Mouse (Mus musculus) limb, embryonic 12.5 days (tissue): Measurements from ENCODE around the gene Syn3. TPM values are rescaled to one million over a fixed set of nuclear protein-coding genes. Genes with fewer than 3 reads are reported as not detected.

Experiments used
- ATAC-seq: fragments of 200-750 bp; cut with Nextera tagmentation; 2 replicates; pipeline ENCODE4 v1.8.0; 2017; ENCODE audit warnings: low read depth, moderate TSS enrichment; ENCODE audit not compliant: insufficient number of reproducible peaks, insufficient read depth, low FRiP score, low TSS enrichment
- H3K27ac ChIP-seq: fragments of 300-500 bp; sonication (generic); 2 replicates; pipeline ENCODE4 v1.5.1; 2016; ENCODE audit warnings: mild to moderate bottlenecking, moderate library complexity
- H3K27me3 ChIP-seq: fragments of 300-500 bp; sonication (generic); 2 replicates; pipeline ENCODE4 v1.6.1; 2016; ENCODE audit warnings: mild to moderate bottlenecking, moderate library complexity
- H3K36me3 ChIP-seq: fragments of 300-500 bp; sonication (generic); 2 replicates; pipeline ENCODE4 v1.6.1; 2016; ENCODE audit warnings: mild to moderate bottlenecking, moderate library complexity
- H3K4me1 ChIP-seq: fragments of 300-500 bp; sonication (generic); replicated peaks from 2 replicates; pipeline ENCODE4 v1.6.1; 2016
- H3K4me2 ChIP-seq: fragments of 300-500 bp; sonication (generic); 2 replicates; pipeline ENCODE4 v1.6.1; 2016; ENCODE audit warnings: mild to moderate bottlenecking, moderate library complexity
- H3K4me3 ChIP-seq: fragments of 300-500 bp; sonication (generic); replicated peaks from 2 replicates; pipeline ENCODE4 v1.5.1; 2016; ENCODE audit warnings: mild to moderate bottlenecking
- H3K9ac ChIP-seq: fragments of 300-500 bp; sonication (generic); replicated peaks from 2 replicates; pipeline ENCODE4 v1.6.1; 2016; ENCODE audit warnings: mild to moderate bottlenecking, moderate library complexity
- H3K9me3 ChIP-seq: fragments of 300-500 bp; sonication (generic); 2 replicates; pipeline ENCODE4 v1.6.1; 2016; ENCODE audit warnings: mild to moderate bottlenecking, moderate library complexity
- WGBS: fragments of 180-500 bp; shearing (Covaris S2); methylation state at CpG from one replicate; pipeline ENCODE4 v1.1.7; 2016; 5-methylcytosine and 5-hydroxymethylcytosine counted together
- polyA plus RNA-seq: library from polyadenylated mRNA; unstranded; fragments of >200 nt; fragmentation: Nextera tagmentation; extraction: Ambion mirVana; gene quantifications from 2 replicates; pipeline ENCODE4 v1.2.1, GENCODE M21; 2016

The Syn3 gene
- polyA plus RNA-seq, 1 experiment from 2014 or later = 4.1 TPM

GRCm38 (mm10) chr10:86337239-86337638 is 161.5 kb downstream of the Syn3 start:
- no peaks in the 10 kb centered on the region for H3K27me3 ChIP-seq
- no peaks in the 10 kb centered on the region for H3K9me3 ChIP-seq
- no peak overlapping the region for H3K4me3 ChIP-seq
- H3K27ac ChIP-seq = no peak overlapping the region
- H3K36me3 ChIP-seq = peaks cover 17% of the 10 kb centered on the region; the same call in 1 of the 2 replicates
- H3K4me2 ChIP-seq = no peak overlapping the region
- ATAC-seq = no peak
- WGBS = 48% methylated on average over 3 of the region's 3 CpGs
- H3K9ac ChIP-seq = no peak overlapping the region
- peaks cover 70% of the 10 kb centered on the region for H3K4me1 ChIP-seq

DNA sequence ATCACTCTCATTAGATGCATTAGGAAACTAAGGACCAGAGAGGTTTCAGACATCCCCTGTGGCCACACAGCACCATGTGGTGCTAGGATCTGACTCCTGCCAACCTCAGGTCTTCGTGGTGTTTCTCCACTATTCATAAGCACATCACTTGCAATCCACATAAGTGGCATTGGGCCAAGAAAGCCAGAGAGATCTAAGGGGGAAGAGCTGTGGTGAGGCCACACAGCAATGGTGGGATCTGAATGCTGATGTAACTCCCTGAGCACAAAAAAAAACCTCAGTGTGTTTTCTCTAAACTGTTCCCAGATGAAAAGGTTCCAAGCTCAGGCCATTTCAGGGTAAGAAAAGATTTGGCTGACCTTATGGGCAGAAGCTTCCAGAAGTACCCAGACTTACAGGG is 162.2 kb downstream of the Syn3 start:
- Histone ChIP-seq H3K36me3 (peaks cover 10% of the 10 kb centered on the region; the same call in 1 of the 2 replicates), H3K27ac (0 out of 2 replicates have a peak overlapping the region, but pooled peaks have one; percentile 4), H3K27me3 (no peaks in the 10 kb centered on the region), H3K9ac (no peak overlapping the region), H3K9me3 (no peaks in the 10 kb centered on the region), H3K4me2 (no peak overlapping the region), H3K4me3 (no peak overlapping the region), H3K4me1 (peaks cover 70% of the 10 kb centered on the region)
- ATAC-seq = no peak
- 69% methylated on average over 1 of the region's 1 CpGs for WGBS

DNA sequence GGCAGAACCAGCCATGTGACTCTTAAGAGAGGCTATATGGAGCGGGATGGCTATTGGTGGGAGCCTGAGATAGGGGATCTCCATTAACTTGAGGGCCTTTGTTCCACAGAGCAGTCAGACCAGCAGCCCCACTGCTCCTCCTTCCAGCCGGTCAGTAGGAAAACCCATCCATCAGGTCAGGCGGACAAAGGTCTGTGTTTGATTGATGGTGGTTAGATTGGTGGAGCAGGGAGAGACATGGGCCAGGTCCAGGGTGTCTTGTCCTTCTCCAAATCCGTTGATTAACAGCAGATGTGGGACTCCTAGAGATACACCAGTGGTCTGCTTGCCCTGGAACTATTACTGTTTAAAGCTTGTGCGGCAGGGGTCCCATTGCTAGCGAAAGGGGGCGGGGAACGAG is 164.1 kb downstream of the Syn3 start:
- 27% methylated on average over 8 of the region's 8 CpGs for WGBS

GRCm38 (mm10) chr10:86332942-86333341 is 165.8 kb downstream of the Syn3 start:
- Histone ChIP-seq H3K27ac (no peak overlapping the region), H3K9me3 (no peaks in the 10 kb centered on the region), H3K27me3 (no peaks in the 10 kb centered on the region), H3K9ac (no peak overlapping the region), H3K4me1 (peaks cover 63% of the 10 kb centered on the region), H3K36me3 (no peaks in the 10 kb centered on the region; the same call in 1 of the 2 replicates), H3K4me3 (no peak overlapping the region), H3K4me2 (no peak overlapping the region)
- WGBS = 90% methylated on average over 3 of the region's 3 CpGs
- no peak for ATAC-seq

More for the DNA sequence above, 164.1 kb downstream of the Syn3 start:
- H3K36me3 ChIP-seq = no peaks in the 10 kb centered on the region; the same call in 1 of the 2 replicates
- H3K4me1 ChIP-seq = peaks cover 68% of the 10 kb centered on the region
- H3K27ac ChIP-seq = no peak overlapping the region
- H3K4me3 ChIP-seq = no peak overlapping the region
- no peak overlapping the region for H3K4me2 ChIP-seq
- no peak for ATAC-seq
- H3K27me3 ChIP-seq = no peaks in the 10 kb centered on the region
- H3K9ac ChIP-seq = no peak overlapping the region
- H3K9me3 ChIP-seq = no peaks in the 10 kb centered on the region

- H3K4me1 ChIP-seq = peaks cover 59% of the 10 kb centered on the region
- no peak overlapping the region for H3K4me2 ChIP-seq
- H3K9ac ChIP-seq = no peak overlapping the region
- H3K36me3 ChIP-seq = peaks cover 6% of the 10 kb centered on the region; the same call in 1 of the 2 replicates
- H3K27me3 ChIP-seq = no peaks in the 10 kb centered on the region
- peak overlapping the region; percentile 81 for H3K27ac ChIP-seq
- no peaks in the 10 kb centered on the region for H3K9me3 ChIP-seq
- WGBS = 33% methylated on average over 7 of the region's 7 CpGs
- no peak overlapping the region for H3K4me3 ChIP-seq
- ATAC-seq = no peak
Measured at GRCm38 (mm10) chr10:86331681-86332281, 166.9 kb downstream of the Syn3 start.

DNA sequence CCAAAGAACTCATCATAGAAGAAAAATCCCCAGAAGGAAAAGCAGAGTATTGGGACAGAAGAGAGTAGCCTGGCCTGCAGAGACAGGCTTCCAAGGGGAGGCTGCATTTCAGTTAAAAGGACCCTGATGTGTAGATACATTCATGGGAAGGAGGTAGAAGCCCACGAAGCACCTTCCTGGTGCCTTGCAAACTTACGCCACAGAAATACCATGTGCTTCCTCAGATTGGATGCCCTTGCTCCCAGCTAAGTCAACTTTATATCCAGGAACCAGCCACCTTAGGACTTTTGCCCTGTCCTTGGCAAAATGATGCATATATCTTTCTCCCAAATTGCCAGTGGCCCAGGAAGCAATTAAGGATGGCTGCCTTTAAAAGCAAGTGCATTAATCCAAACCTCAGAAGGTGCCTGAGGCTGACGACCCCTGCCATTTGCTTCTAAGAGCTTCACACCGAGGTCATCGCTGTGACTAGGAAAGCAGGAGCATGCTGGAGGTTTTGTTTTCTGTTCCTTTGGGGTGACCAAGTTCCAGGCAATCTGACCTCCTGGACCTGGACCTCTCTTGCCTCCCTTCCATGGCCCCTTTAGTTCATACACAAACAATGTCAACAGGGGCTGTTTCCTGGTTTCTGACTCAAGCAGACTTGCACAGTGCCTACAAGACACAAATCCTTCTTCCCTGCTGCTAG is 167.6 kb downstream of the Syn3 start:
- Histone ChIP-seq H3K4me3 (no peak overlapping the region), H3K9ac (no peak overlapping the region), H3K36me3 (peaks cover 13% of the 10 kb centered on the region; the same call in 1 of the 2 replicates), H3K4me2 (no peak overlapping the region), H3K4me1 (peaks cover 52% of the 10 kb centered on the region), H3K9me3 (no peaks in the 10 kb centered on the region), H3K27me3 (no peaks in the 10 kb centered on the region), H3K27ac (peak overlapping the region; percentile 81)
- 33% methylated on average over 5 of the region's 5 CpGs for WGBS
- no peak for ATAC-seq

DNA sequence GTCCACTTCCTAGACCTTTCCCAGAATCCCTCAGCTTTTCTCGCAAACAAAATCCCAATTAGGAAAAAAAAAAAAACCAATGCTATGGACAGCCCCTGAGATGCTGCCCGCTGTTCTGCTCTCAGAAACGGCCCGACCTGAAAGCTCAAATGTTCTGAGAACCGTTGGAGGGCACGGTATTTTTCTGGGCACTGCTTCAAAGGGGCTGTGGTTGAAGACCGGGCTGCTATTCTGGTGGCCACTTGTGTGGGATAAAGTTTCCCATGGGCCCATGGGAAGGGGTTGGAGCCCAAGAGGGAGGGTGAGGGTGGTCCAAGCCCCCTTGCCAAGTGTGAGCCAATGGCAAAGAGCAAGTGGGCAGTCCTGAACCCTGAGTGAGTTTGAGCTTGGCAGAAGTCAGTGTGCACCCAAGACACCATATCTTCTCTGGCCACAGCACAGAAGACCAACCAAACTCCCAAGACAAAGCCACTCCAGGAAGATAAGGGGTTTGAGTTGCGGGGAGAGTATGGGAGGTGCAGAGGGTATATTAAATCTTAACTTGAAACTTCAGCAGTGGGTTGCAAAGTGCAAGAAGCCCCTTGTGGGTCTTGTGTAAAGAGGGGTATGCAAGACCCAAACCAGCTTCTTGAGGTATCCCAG is 169.3 kb downstream of the Syn3 start:
- Histone ChIP-seq H3K4me2 (no peak overlapping the region), H3K36me3 (peaks cover 17% of the 10 kb centered on the region; the same call in 1 of the 2 replicates), H3K9ac (no peak overlapping the region), H3K27ac (no peak overlapping the region), H3K9me3 (no peaks in the 10 kb centered on the region), H3K4me1 (peaks cover 46% of the 10 kb centered on the region), H3K27me3 (no peaks in the 10 kb centered on the region), H3K4me3 (no peak overlapping the region)
- no peak for ATAC-seq
- 89% methylated on average over 8 of the region's 8 CpGs for WGBS

- no peak overlapping the region for H3K4me2 ChIP-seq
- ATAC-seq = no peak
- no peak overlapping the region for H3K27ac ChIP-seq
- H3K36me3 ChIP-seq = peaks cover 17% of the 10 kb centered on the region; the same call in 1 of the 2 replicates
- H3K4me3 ChIP-seq = no peak overlapping the region
- H3K27me3 ChIP-seq = no peaks in the 10 kb centered on the region
- H3K9ac ChIP-seq = no peak overlapping the region
- 72% methylated on average over 2 of the region's 2 CpGs for WGBS
- H3K4me1 ChIP-seq = peaks cover 42% of the 10 kb centered on the region
- no peaks in the 10 kb centered on the region for H3K9me3 ChIP-seq
Measured at GRCm38 (mm10) chr10:86328691-86329090, 170.0 kb downstream of the Syn3 start.

DNA sequence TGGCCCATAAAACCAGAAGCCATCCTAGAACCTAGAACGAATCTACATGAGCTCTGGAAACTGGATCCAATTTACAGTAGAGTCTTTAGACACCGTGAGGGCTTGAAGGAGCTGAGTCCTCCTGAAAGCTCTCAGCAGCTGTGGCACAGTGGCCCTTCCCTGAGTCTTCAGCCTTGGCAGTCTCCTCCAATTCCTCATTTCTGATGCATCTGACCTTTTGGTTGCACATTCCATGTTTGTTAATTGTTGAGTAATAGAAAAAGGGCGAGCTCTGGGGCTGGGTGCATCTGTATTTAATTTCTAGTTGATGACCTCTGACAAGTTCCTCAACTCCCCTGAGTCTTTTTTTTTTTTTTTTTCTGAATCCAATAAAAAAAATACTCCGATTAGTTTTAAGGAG is 170.6 kb downstream of the Syn3 start:
- no peak overlapping the region for H3K27ac ChIP-seq
- WGBS = 60% methylated on average over 4 of the region's 4 CpGs
- no peak overlapping the region for H3K9ac ChIP-seq
- H3K27me3 ChIP-seq = no peaks in the 10 kb centered on the region
- H3K4me3 ChIP-seq = no peak overlapping the region
- H3K9me3 ChIP-seq = no peaks in the 10 kb centered on the region
- no peak overlapping the region for H3K4me2 ChIP-seq
- H3K36me3 ChIP-seq = peaks cover 17% of the 10 kb centered on the region; the same call in 1 of the 2 replicates
- peaks cover 42% of the 10 kb centered on the region for H3K4me1 ChIP-seq
- no peak for ATAC-seq

- Histone ChIP-seq H3K4me2 (no peak overlapping the region), H3K36me3 (0 out of 2 replicates have a peak, but pooled peaks cover 20% of the 10 kb centered on the region), H3K4me1 (peaks cover 40% of the 10 kb centered on the region), H3K27ac (no peak overlapping the region), H3K9me3 (no peaks in the 10 kb centered on the region), H3K9ac (no peak overlapping the region), H3K4me3 (no peak overlapping the region), H3K27me3 (no peaks in the 10 kb centered on the region)
- 34% methylated on average over 6 of the region's 6 CpGs for WGBS
- ATAC-seq = 0 out of 2 replicates have a peak, but pooled peaks have one; percentile 26
Measured at GRCm38 (mm10) chr10:86325272-86325671, 173.4 kb downstream of the Syn3 start.

DNA sequence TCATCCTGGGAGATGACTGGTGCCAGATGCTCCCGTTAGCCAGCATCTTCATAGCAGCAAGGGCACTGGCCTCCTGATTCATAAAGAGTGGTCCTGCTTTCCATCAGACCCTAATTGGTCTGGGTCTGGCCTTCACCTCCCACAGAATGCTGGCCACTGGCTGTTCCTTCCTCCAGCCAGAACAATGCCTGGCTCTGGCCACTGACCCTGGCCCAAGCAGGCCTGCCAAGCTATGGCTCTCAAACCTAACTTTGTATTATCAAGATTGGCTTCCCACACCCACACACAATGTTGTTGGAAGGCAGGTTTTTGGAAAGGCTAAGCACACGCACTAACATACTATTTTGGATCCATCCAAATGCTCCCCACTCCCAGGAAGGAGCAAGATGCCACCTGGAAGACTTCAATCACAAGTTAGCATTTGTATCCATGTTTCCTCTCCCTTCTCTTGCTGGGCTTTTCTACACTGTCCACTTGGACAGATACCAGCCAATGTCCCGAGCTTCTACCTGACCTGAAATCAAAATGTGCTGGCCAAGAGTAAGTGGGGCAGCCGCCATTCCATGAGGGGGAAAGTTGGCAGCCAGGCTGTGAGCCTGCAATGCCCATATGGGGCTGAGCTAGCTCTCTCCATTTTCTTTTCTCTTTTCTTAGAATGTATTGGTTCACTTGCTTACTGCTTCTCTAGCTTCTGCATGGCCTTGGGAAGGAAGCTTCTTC is 175.3 kb downstream of the Syn3 start:
- Histone ChIP-seq H3K27ac (no peak overlapping the region), H3K9me3 (no peaks in the 10 kb centered on the region), H3K9ac (no peak overlapping the region), H3K4me2 (no peak overlapping the region), H3K27me3 (no peaks in the 10 kb centered on the region), H3K36me3 (0 out of 2 replicates have a peak, but pooled peaks cover 20% of the 10 kb centered on the region), H3K4me3 (no peak overlapping the region), H3K4me1 (peaks cover 48% of the 10 kb centered on the region)
- 74% methylated on average over 4 of the region's 4 CpGs for WGBS
- ATAC-seq = no peak
